Mouse (Mus musculus) layer of hippocampus, adult 2 months (tissue): Measurements from ENCODE around the gene Gata1. TPM values are rescaled to one million over a fixed set of nuclear protein-coding genes. Genes with fewer than 3 reads are reported as not detected.

Experiments
- DNase-seq, 2 experiments: peaks; one replicate each; pipeline ENCODE4 v3.0.0; 2022; ENCODE audit warnings: low spot score in 2 of 2
- H3K27ac ChIP-seq: fragments of 200-600 bp; 2 replicates; pipeline ENCODE4 v1.8.1; 2022
- H3K4me3 ChIP-seq: fragments of 200-600 bp; 2 replicates; pipeline ENCODE4 v1.8.1; 2022; ENCODE audit warnings: mild to moderate bottlenecking
- CTCF ChIP-seq: fragments of 200-600 bp; conservative IDR thresholded peaks from 2 replicates; pipeline ENCODE4 v1.8.1; 2022; ENCODE audit warnings: antibody characterized with exemption, mild to moderate bottlenecking, moderate library complexity
- total RNA-seq, 2 experiments: library from RNA; stranded (reverse); gene quantifications; 2 replicates each; pipeline ENCODE4 v1.2.3; 2021

Gene Gata1
- total RNA-seq, 2 experiments from 2014 or later, result not detected

- H3K4me3 ChIP-seq, result no peak overlapping the region
- no peak for TF ChIP-seq CTCF
- DNase-seq, result no peak
- H3K27ac ChIP-seq, result no peak overlapping the region
Measured at GRCm38 (mm10) chrX:8000546-8001192, 22.8 kb upstream of the Gata1 start.

- DNase-seq, result no peak
- no peak for TF ChIP-seq CTCF
- H3K27ac ChIP-seq, result no peak overlapping the region
- H3K4me3 ChIP-seq, result no peak overlapping the region
Measured at GRCm38 (mm10) chrX:7993068-7993735, 15.3 kb upstream of the Gata1 start.

GRCm38 (mm10) chrX:7992379-7993067, 14.7 kb upstream of the Gata1 start:
- TF ChIP-seq CTCF, result no peak
- no peak overlapping the region for H3K27ac ChIP-seq
- no peak for DNase-seq
- no peak overlapping the region for H3K4me3 ChIP-seq

GRCm38 (mm10) chrX:7981368-7981767, 3.5 kb upstream of the Gata1 start:
- no peak for TF ChIP-seq CTCF
- Histone ChIP-seq H3K4me3 (no peak overlapping the region), H3K27ac (no peak overlapping the region)
- DNase-seq, result no peak

- DNase-seq, result no peak
- Histone ChIP-seq H3K4me3 (no peak overlapping the region), H3K27ac (no peak overlapping the region)
- no peak for TF ChIP-seq CTCF
Measured at GRCm38 (mm10) chrX:7971292-7971691, 6.6 kb downstream of the Gata1 start.

GRCm38 (mm10) chrX:7968899-7969298, 9.0 kb downstream of the Gata1 start:
- TF ChIP-seq CTCF, result no peak
- no peak overlapping the region for H3K27ac ChIP-seq
- DNase-seq, result no peak
- H3K4me3 ChIP-seq, result no peak overlapping the region

- no peak for DNase-seq
- TF ChIP-seq CTCF, result no peak
- H3K4me3 ChIP-seq, result no peak overlapping the region
- no peak overlapping the region for H3K27ac ChIP-seq
Measured at GRCm38 (mm10) chrX:7968226-7968625, 9.6 kb downstream of the Gata1 start.

GRCm38 (mm10) chrX:7967596-7968201, 10.2 kb downstream of the Gata1 start:
- DNase-seq, result no peak
- TF ChIP-seq CTCF, result no peak
- Histone ChIP-seq H3K4me3 (no peak overlapping the region), H3K27ac (no peak overlapping the region)

- Histone ChIP-seq H3K4me3 (no peak overlapping the region), H3K27ac (no peak overlapping the region)
- DNase-seq, result no peak
- no peak for TF ChIP-seq CTCF
Measured at GRCm38 (mm10) chrX:7966161-7966560, 11.7 kb downstream of the Gata1 start.

- no peak overlapping the region for H3K4me3 ChIP-seq
- H3K27ac ChIP-seq, result no peak overlapping the region
- DNase-seq, result no peak
- no peak for TF ChIP-seq CTCF
Measured at GRCm38 (mm10) chrX:7963829-7964626, 13.8 kb downstream of the Gata1 start.

- no peak for TF ChIP-seq CTCF
- no peak for DNase-seq
- no peak overlapping the region for H3K27ac ChIP-seq
- H3K4me3 ChIP-seq, result no peak overlapping the region
Measured at GRCm38 (mm10) chrX:7958868-7959267, 19.0 kb downstream of the Gata1 start.

- TF ChIP-seq CTCF, result no peak
- no peak overlapping the region for H3K27ac ChIP-seq
- no peak for DNase-seq
- H3K4me3 ChIP-seq, result no peak overlapping the region
Measured at GRCm38 (mm10) chrX:7950091-7950490, 27.8 kb downstream of the Gata1 start.
